Mouse (Mus musculus): ENCODE data around the gene Bex4. TPM values are rescaled to one million over a fixed set of nuclear protein-coding genes. Genes with fewer than 3 reads are reported as not detected.
"Not testable (repeated sequence)": the region's sequence is repeated elsewhere in the genome, so short reads cannot be mapped to it uniquely, and the experiment has no call there.

Bex4 gene
- 195 and 204 TPM in 2 replicates for polyA plus RNA-seq (2015; fragmentation: Nextera tagmentation; extraction: Ambion mirVana)

DNA sequence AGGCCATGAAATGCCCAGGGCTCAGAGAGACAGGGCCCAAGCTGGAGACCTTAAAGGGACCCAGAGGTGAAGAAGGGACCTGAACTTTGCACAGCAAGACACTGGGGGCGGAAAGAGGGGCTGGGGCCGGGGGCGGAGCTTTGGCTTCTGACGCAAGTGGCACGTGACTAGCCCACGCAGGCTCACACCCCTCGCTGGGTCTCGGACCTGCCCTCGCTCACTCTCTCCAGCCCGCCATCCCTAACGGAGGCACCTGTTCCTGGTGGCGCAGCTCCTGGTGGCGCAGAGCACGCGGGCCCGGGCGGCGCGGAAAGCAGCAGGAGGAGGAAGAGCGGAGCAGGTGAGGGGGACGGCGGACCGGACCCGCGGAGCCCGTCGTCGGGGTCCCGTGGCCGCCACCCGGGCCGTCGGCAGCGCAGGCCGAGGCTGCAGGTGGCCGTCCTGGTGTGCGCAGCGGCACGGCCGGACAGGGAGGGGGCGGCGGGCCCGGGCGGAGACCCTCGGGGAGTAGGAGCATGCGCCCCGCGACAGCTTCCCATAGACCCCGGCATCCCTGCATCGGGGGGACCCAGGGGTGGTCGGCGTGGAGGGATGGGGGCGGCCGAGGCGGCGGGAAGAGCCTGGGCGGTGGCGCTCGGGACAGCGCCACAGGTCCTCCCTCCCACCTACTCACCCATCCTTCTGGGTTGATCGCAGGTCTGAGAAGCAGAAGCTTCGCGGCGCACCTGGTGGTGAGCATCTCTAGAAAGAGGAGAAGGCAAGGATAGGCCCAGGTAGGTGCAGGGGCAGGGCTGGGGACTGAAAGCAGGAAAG, at the start of gene Bex4:
Bex4 (plus strand) TSS at position 170 of the 813 bp plus-strand sequence.
- not testable (repeated sequence) for H3K9me3 ChIP-seq; H3K27ac ChIP-seq (replicated peaks); H3K27me3 ChIP-seq (replicated peaks); H3K4me1 ChIP-seq; H3K36me3 ChIP-seq
- H3K4me2 ChIP-seq = peak within 1 kb of the TSS; percentile 66
- H3K9ac ChIP-seq = peak within 1 kb of the TSS; percentile 80
- peak; percentile 75 for ATAC-seq (ENCODE audit: extremely low read depth, insufficient number of reproducible peaks, low FRiP score, low TSS enrichment)
- 11% methylated on average over 5 of the region's 64 CpGs for WGBS
- peak within 1 kb of the TSS; percentile 54 for H3K4me3 ChIP-seq

DNA sequence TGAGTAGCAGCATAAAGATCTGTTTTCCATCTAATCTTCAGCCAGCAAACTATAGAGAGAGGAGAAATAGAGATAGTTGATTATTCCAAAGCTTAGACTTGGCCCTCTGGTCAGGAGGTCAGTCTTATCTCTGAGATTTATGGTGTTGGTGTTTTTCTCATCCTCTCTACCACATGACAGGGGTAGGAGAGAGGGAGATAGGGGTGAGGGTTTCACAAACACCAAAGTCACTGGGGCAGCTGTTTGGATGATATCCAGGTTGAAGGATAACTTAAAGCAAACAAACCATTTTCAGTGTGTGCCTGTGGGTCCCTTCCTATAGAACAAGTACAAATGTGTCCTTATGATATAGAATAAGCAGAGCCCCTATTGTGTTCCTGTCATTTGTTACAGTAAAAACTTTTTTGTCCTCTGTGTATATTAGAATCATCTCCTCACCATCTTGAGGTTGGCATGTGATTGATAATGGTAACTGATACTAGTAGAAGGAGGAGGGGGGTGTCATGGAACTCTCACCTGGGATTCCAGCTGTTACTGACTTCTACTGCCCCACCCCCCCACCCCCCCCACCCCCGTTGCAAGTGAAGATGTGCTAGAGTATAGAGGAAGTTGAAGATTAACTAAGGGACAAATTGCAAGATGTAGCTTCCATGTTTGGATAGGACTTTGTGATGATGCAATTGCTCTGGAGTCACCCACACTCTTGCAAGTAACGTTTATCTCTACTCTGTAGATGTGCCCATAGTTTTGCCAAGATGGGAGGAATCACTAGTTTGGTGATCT, 46.1 kb upstream of the Bex4 start:
- no peaks in the 10 kb centered on the region for H3K36me3 ChIP-seq
- no peak overlapping the region for H3K27ac ChIP-seq (replicated peaks)
- H3K4me2 ChIP-seq = no peak overlapping the region
- H3K4me3 ChIP-seq = no peak overlapping the region
- ATAC-seq (ENCODE audit: extremely low read depth, insufficient number of reproducible peaks, low FRiP score, low TSS enrichment) = no peak
- no peaks in the 10 kb centered on the region for H3K4me1 ChIP-seq
- 0 out of 2 replicates have a peak, but pooled peaks cover 5% of the 10 kb centered on the region for H3K27me3 ChIP-seq (replicated peaks)
- H3K9ac ChIP-seq = no peak overlapping the region
- no peaks in the 10 kb centered on the region for H3K9me3 ChIP-seq
- WGBS = 26% methylated on average over 2 of the region's 2 CpGs

DNA sequence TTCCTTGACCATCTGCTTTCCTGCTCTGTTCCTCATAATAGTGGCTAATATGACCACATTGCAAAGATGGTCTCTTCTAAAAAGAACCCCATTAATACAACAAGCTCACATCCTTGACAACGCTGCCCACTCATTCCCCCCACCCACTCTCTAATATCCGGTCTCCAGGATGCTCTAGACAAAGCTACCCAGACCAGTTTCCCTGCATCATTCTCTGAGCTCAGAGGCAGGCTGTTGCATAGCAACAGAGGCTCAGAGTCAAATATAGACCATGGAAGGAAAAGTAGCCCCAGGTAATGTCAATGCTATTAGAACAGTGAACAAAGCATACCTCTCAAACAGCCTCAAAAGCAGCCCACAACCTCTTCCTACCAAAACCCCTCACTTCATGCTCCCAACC, 44.4 kb upstream of the Bex4 start:
- no peak for ATAC-seq (ENCODE audit: extremely low read depth, insufficient number of reproducible peaks, low FRiP score, low TSS enrichment)
- no peaks in the 10 kb centered on the region for H3K36me3 ChIP-seq
- WGBS = 51% methylated on average over 2 of the region's 2 CpGs

DNA sequence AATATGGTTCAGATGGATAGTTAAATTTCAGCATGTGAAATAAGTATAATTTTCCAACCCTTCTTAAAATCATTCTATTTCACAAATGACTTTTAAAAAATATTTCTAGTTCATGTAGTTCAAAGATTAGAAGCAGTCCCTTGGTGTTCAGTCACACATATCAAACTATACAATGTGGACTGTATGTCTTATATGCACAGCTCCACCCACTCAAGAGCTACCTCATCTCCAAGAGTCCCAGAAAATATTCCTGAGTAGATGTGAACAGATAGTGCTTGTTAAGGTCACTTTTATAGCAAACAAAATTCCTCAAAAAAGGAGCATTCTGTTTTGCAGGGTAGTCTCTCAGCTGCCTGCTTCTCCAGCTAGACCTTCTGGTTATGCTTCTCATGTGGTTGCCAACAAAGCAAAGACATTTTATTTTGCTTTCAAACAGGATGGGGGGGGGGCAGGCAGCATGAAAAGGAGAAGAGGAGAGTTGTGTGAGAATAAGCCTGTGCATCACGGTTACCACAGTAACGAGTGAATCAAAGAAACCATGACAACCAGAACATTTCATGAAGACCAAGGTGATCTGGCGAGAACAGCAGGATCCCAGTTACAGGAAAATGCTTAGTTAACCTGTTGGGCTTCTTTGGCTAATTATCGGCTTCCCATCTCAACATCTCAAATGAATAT, 34.6 kb upstream of the Bex4 start:
- Histone ChIP-seq H3K36me3 (no peaks in the 10 kb centered on the region), H3K27me3 (replicated peaks) (0 out of 2 replicates have a peak, but pooled peaks cover 7% of the 10 kb centered on the region), H3K4me3 (no peak overlapping the region), H3K27ac (replicated peaks) (no peak overlapping the region), H3K9ac (no peak overlapping the region), H3K4me1 (no peaks in the 10 kb centered on the region), H3K9me3 (no peaks in the 10 kb centered on the region), H3K4me2 (no peak overlapping the region)
- no peak for ATAC-seq (ENCODE audit: extremely low read depth, insufficient number of reproducible peaks, low FRiP score, low TSS enrichment)
- 62% methylated on average over 4 of the region's 4 CpGs for WGBS

More for the DNA sequence above, 44.4 kb upstream of the Bex4 start:
- no peaks in the 10 kb centered on the region for H3K9me3 ChIP-seq
- no peak overlapping the region for H3K4me3 ChIP-seq
- H3K9ac ChIP-seq = no peak overlapping the region
- no peaks in the 10 kb centered on the region for H3K4me1 ChIP-seq
- no peak overlapping the region for H3K4me2 ChIP-seq
- 0 out of 2 replicates have a peak, but pooled peaks cover 5% of the 10 kb centered on the region for H3K27me3 ChIP-seq (replicated peaks)
- no peak overlapping the region for H3K27ac ChIP-seq (replicated peaks)

DNA sequence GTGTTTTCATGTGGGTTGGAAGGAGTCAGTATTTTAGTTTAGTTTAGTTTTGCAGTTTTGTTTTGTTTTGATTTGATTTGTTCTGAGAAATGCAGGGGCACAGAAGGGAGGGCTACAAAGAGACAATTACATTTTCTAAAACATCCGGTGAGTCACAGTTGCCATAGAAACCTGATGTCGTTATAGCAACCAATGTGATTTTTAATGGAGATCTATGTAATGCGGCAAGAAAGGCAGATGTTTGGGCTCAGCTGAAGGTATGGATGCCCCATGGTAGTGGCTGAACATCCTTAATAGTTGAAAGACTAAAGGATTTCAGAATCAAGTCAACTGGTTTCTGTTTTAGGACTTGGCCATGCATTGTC, 34.1 kb upstream of the Bex4 start:
- H3K9me3 ChIP-seq = no peaks in the 10 kb centered on the region
- H3K27me3 ChIP-seq (replicated peaks) = 0 out of 2 replicates have a peak, but pooled peaks cover 10% of the 10 kb centered on the region
- ATAC-seq (ENCODE audit: extremely low read depth, insufficient number of reproducible peaks, low FRiP score, low TSS enrichment) = no peak
- 60% methylated on average over 3 of the region's 3 CpGs for WGBS
- no peak overlapping the region for H3K9ac ChIP-seq
- H3K36me3 ChIP-seq = no peaks in the 10 kb centered on the region
- H3K4me1 ChIP-seq = no peaks in the 10 kb centered on the region
- no peak overlapping the region for H3K4me3 ChIP-seq
- no peak overlapping the region for H3K4me2 ChIP-seq
- H3K27ac ChIP-seq (replicated peaks) = no peak overlapping the region

DNA sequence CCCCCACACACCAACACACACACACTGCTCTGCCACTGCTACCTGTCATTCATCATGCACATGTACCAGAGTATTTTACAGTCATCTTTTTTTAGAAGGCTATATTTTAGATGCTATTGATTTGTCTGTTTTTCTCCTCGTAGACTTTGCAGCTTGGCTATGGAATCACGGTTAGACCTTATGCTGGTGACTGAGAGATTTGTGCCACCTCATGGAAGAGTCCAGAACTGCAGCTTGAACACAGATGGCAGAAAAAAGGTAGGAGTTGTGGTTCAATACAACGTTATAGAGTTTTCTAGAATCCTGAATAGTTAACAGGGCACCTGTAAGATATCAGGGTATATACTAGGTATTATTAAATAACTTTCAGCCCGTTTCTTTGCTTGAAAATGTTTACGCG, 30.9 kb upstream of the Bex4 start:
- Histone ChIP-seq H3K27ac (replicated peaks) (no peak overlapping the region), H3K27me3 (replicated peaks) (peaks cover 23% of the 10 kb centered on the region), H3K4me2 (no peak overlapping the region), H3K9ac (no peak overlapping the region), H3K4me1 (no peaks in the 10 kb centered on the region), H3K9me3 (no peaks in the 10 kb centered on the region), H3K36me3 (no peaks in the 10 kb centered on the region), H3K4me3 (no peak overlapping the region)
- ATAC-seq (ENCODE audit: extremely low read depth, insufficient number of reproducible peaks, low FRiP score, low TSS enrichment) = no peak
- WGBS = 36% methylated on average over 6 of the region's 6 CpGs

DNA sequence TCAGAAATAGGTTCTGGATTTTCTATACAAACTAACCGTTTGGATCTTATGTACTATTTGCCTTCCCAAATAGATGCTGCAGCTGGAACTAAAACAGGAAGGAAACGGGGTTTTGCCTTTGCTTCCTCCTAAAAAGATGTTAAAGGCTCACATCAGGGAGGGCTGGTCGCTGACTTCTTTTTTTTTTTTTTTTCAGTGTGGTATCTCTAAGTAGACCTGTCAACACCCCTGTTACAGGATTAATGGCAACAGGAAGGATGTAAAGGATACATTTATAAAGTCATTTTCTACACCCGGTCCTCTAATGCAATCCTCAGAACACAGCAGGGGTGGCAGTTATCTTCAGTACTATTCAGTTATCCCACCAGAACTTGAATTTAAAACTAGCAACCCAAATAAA, 23.8 kb upstream of the Bex4 start:
- Histone ChIP-seq H3K9me3 (no peaks in the 10 kb centered on the region), H3K4me3 (peak overlapping the region; percentile 53), H3K27me3 (replicated peaks) (peaks cover 18% of the 10 kb centered on the region), H3K4me1 (no peaks in the 10 kb centered on the region), H3K4me2 (peak overlapping the region; percentile 69), H3K27ac (replicated peaks) (no peak overlapping the region), H3K36me3 (no peaks in the 10 kb centered on the region), H3K9ac (no peak overlapping the region)
- no peak for ATAC-seq (ENCODE audit: extremely low read depth, insufficient number of reproducible peaks, low FRiP score, low TSS enrichment)
- 19% methylated on average over 4 of the region's 4 CpGs for WGBS

DNA sequence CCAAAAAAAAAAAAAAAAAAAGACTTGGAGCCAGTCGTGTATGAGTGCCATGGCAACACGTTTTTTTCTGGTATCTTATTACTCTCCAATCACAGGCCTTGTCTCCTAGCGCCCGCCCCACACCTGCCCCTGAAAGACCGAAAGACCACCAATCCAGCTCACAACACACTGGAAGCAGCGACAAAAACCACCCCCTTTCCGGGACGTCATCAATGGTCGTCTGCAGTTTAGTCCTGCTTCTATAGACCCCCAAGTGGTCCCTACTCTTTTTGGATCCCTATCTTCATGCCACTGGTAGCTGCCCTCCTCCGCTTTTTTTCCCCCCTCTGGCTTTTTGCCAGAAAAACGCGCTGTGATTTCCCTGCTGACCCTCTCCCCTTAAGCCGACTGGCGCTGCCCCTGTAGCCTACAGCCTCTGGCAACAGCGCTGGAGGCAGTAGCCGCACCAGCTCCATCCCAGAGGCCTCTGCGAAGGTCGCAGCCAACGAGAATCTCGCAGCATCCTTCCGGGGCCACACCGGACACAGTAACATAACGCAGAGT, 23.3 kb upstream of the Bex4 start:
- H3K27ac ChIP-seq (replicated peaks) = peak overlapping the region; percentile 51; the same call in 1 of the 2 replicates
- peak; percentile 68 for ATAC-seq (ENCODE audit: extremely low read depth, insufficient number of reproducible peaks, low FRiP score, low TSS enrichment)
- H3K9ac ChIP-seq = peak overlapping the region; percentile 66; the same call in 1 of the 2 replicates
- H3K4me3 ChIP-seq = peak overlapping the region; percentile 53
- H3K4me1 ChIP-seq = no peaks in the 10 kb centered on the region
- H3K36me3 ChIP-seq = no peaks in the 10 kb centered on the region
- H3K27me3 ChIP-seq (replicated peaks) = peaks cover 18% of the 10 kb centered on the region
- peak overlapping the region; percentile 69 for H3K4me2 ChIP-seq
- WGBS = 13% methylated on average over 23 of the region's 23 CpGs
- no peaks in the 10 kb centered on the region for H3K9me3 ChIP-seq

DNA sequence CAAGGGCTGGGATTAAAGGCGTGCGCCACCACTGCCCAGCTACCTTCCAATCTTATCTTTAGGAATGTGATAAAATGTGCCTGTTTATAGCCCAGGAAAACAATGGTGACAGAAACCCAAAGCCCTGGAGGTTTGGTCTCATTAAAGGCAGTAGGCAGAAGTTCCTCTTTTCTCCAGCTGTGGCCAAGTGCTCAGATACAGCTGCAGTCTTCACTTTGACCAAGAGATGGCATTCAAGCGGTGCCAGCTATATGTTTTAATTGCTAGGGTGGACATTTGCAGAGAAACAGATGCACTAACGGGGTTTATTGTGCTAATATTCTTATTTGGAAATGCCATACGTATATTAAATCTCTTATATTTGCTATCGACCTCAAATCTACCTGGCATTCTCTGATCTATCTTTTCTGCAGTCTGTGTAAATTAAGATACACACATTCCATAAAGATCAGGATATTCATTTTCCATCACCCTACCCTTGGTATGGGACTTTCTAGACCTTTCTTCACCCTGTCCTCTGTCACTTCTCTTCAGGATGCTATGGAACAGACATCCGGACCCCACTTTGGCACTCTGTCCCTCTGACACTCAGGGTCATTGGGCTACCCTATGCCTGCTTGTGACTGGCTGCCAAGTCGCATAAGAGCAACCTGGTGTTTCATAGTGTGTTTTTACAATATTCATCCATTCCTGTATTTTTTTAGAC, 11.6 kb upstream of the Bex4 start:
- H3K27me3 ChIP-seq (replicated peaks) = no peaks in the 10 kb centered on the region
- 36% methylated on average over 8 of the region's 8 CpGs for WGBS
- H3K9ac ChIP-seq = no peak overlapping the region
- H3K4me1 ChIP-seq = no peaks in the 10 kb centered on the region
- H3K36me3 ChIP-seq = no peaks in the 10 kb centered on the region
- no peak for ATAC-seq (ENCODE audit: extremely low read depth, insufficient number of reproducible peaks, low FRiP score, low TSS enrichment)
- no peak overlapping the region for H3K4me2 ChIP-seq
- no peak overlapping the region for H3K27ac ChIP-seq (replicated peaks)
- no peak overlapping the region for H3K4me3 ChIP-seq
- no peaks in the 10 kb centered on the region for H3K9me3 ChIP-seq

DNA sequence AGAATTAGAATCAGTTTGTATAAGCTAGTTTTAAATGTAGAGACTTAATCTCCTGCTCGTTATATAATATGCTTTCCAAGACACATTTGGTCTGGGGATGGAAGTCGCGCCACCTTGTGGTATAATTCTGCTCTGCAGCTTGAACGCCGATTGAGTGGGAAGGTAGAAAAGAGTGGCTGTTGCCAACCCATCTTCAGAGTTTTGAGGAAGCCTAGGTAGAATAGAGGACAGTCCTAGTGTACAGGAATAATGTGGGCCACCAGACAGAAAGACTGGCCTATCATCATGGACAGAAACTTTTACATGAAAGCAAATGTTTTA, 11.1 kb upstream of the Bex4 start:
- Histone ChIP-seq H3K4me3 (no peak overlapping the region), H3K9me3 (no peaks in the 10 kb centered on the region), H3K4me1 (no peaks in the 10 kb centered on the region), H3K4me2 (no peak overlapping the region), H3K36me3 (no peaks in the 10 kb centered on the region), H3K9ac (no peak overlapping the region), H3K27me3 (replicated peaks) (no peaks in the 10 kb centered on the region), H3K27ac (replicated peaks) (no peak overlapping the region)
- WGBS = 13% methylated on average over 5 of the region's 5 CpGs
- ATAC-seq (ENCODE audit: extremely low read depth, insufficient number of reproducible peaks, low FRiP score, low TSS enrichment) = no peak

DNA sequence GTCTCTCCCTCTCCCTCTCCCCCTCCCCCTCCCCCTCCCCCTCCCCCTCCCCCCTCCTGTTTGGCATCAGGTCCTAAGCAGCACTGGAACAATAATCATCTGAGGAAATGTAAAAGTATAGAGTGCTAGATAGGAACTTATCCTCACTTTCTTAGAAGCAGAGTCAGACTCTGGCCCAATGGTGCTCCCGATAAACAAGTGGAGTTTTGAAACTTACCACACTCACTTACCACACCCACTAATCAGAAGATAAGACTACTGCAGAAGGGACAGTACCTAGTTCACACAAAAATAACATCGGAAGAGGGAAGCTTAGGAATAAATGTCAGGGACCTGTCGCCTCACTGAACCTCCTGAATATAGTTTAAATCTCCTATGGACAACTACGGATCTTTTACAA, 3.2 kb upstream of the Bex4 start:
- Histone ChIP-seq H3K9ac (no peak overlapping the region), H3K27ac (replicated peaks) (no peak overlapping the region), H3K4me3 (no peak overlapping the region), H3K27me3 (replicated peaks) (no peaks in the 10 kb centered on the region), H3K4me1 (no peaks in the 10 kb centered on the region), H3K36me3 (no peaks in the 10 kb centered on the region), H3K4me2 (no peak overlapping the region), H3K9me3 (no peaks in the 10 kb centered on the region)
- ATAC-seq (ENCODE audit: extremely low read depth, insufficient number of reproducible peaks, low FRiP score, low TSS enrichment) = no peak
- WGBS = 73% methylated on average over 4 of the region's 4 CpGs
